Mouse (Mus musculus): ENCODE data around the gene Insyn1. TPM values are rescaled to one million over a fixed set of nuclear protein-coding genes. Genes with fewer than 3 reads are reported as not detected.

Insyn1 gene
- polyA plus RNA-seq, 1 experiment from 2014 or later = 0.19 TPM

- WGBS (ENCODE audit: insufficient replicate concordance) = 40% methylated on average over 2 of the region's 2 CpGs
Observed at GRCm38 (mm10) chr9:58490391-58490790, 2.0 kb downstream of the Insyn1 start.

GRCm38 (mm10) chr9:58495035-58495434 is 6.6 kb downstream of the Insyn1 start:
- H3K27ac ChIP-seq = no peak overlapping the region
- H3K27me3 ChIP-seq (replicated peaks) = peaks cover 35% of the 10 kb centered on the region
- no peak for ATAC-seq
- no peaks in the 10 kb centered on the region for H3K36me3 ChIP-seq
- no peak overlapping the region for H3K4me2 ChIP-seq
- H3K9ac ChIP-seq = no peak overlapping the region
- H3K9me3 ChIP-seq (replicated peaks) = no peaks in the 10 kb centered on the region
- WGBS (ENCODE audit: insufficient replicate concordance) = 56% methylated on average over 2 of the region's 2 CpGs
- no peaks in the 10 kb centered on the region for H3K4me1 ChIP-seq
- no peak overlapping the region for H3K4me3 ChIP-seq

More at GRCm38 (mm10) chr9:58490391-58490790, 2.0 kb downstream of the Insyn1 start:
- Histone ChIP-seq H3K36me3 (no peaks in the 10 kb centered on the region), H3K9me3 (replicated peaks) (no peaks in the 10 kb centered on the region), H3K9ac (no peak overlapping the region), H3K27ac (no peak overlapping the region), H3K4me1 (peaks cover 8% of the 10 kb centered on the region; the same call in 1 of the 2 replicates), H3K4me2 (no peak overlapping the region), H3K27me3 (replicated peaks) (peaks cover 75% of the 10 kb centered on the region), H3K4me3 (no peak overlapping the region)
- no peak for ATAC-seq

- Histone ChIP-seq H3K4me3 (no peak overlapping the region), H3K36me3 (no peaks in the 10 kb centered on the region), H3K4me1 (no peaks in the 10 kb centered on the region), H3K27ac (no peak overlapping the region), H3K9ac (no peak overlapping the region), H3K9me3 (replicated peaks) (no peaks in the 10 kb centered on the region), H3K4me2 (no peak overlapping the region), H3K27me3 (replicated peaks) (peaks cover 19% of the 10 kb centered on the region)
- ATAC-seq = no peak
- WGBS (ENCODE audit: insufficient replicate concordance) = 21% methylated on average over 4 of the region's 4 CpGs
Observed at GRCm38 (mm10) chr9:58496470-58497182, 8.2 kb downstream of the Insyn1 start.

GRCm38 (mm10) chr9:58497942-58498341 is 9.5 kb downstream of the Insyn1 start:
- peaks cover 6% of the 10 kb centered on the region; the same call in 1 of the 2 replicates for H3K27me3 ChIP-seq (replicated peaks)
- no peak overlapping the region for H3K4me3 ChIP-seq
- H3K9ac ChIP-seq = no peak overlapping the region
- 53% methylated on average over 4 of the region's 4 CpGs for WGBS (ENCODE audit: insufficient replicate concordance)
- no peaks in the 10 kb centered on the region for H3K9me3 ChIP-seq (replicated peaks)
- no peak overlapping the region for H3K4me2 ChIP-seq
- no peak overlapping the region for H3K27ac ChIP-seq
- H3K4me1 ChIP-seq = no peaks in the 10 kb centered on the region
- no peaks in the 10 kb centered on the region for H3K36me3 ChIP-seq
- no peak for ATAC-seq

- ATAC-seq = no peak
- Histone ChIP-seq H3K4me2 (no peak overlapping the region), H3K36me3 (no peaks in the 10 kb centered on the region), H3K9ac (no peak overlapping the region), H3K9me3 (replicated peaks) (no peaks in the 10 kb centered on the region), H3K4me1 (no peaks in the 10 kb centered on the region), H3K27ac (no peak overlapping the region), H3K27me3 (replicated peaks) (peaks cover 3% of the 10 kb centered on the region; the same call in 1 of the 2 replicates), H3K4me3 (no peak overlapping the region)
- 66% methylated on average over 5 of the region's 5 CpGs for WGBS (ENCODE audit: insufficient replicate concordance)
Observed at GRCm38 (mm10) chr9:58500946-58501345, 12.5 kb downstream of the Insyn1 start.

- ATAC-seq = no peak
- Histone ChIP-seq H3K36me3 (no peaks in the 10 kb centered on the region), H3K27me3 (replicated peaks) (0 out of 2 replicates have a peak, but pooled peaks cover 7% of the 10 kb centered on the region), H3K9me3 (replicated peaks) (no peaks in the 10 kb centered on the region), H3K4me2 (no peak overlapping the region), H3K4me3 (no peak overlapping the region), H3K27ac (no peak overlapping the region), H3K4me1 (no peaks in the 10 kb centered on the region), H3K9ac (no peak overlapping the region)
- WGBS (ENCODE audit: insufficient replicate concordance) = 41% methylated on average over 8 of the region's 8 CpGs
Observed at GRCm38 (mm10) chr9:58507216-58508005, 19.0 kb downstream of the Insyn1 start.

- Histone ChIP-seq H3K36me3 (no peaks in the 10 kb centered on the region), H3K27ac (no peak overlapping the region), H3K4me3 (no peak overlapping the region), H3K9ac (no peak overlapping the region), H3K27me3 (replicated peaks) (peaks cover 11% of the 10 kb centered on the region; the same call in 1 of the 2 replicates), H3K9me3 (replicated peaks) (no peaks in the 10 kb centered on the region), H3K4me2 (no peak overlapping the region), H3K4me1 (no peaks in the 10 kb centered on the region)
- 60% methylated on average over 5 of the region's 5 CpGs for WGBS (ENCODE audit: insufficient replicate concordance)
- ATAC-seq = no peak
Observed at GRCm38 (mm10) chr9:58510452-58510851, 22.0 kb downstream of the Insyn1 start.

- Histone ChIP-seq H3K27me3 (replicated peaks) (peaks cover 8% of the 10 kb centered on the region; the same call in 1 of the 2 replicates), H3K4me3 (no peak overlapping the region), H3K9ac (no peak overlapping the region), H3K36me3 (no peaks in the 10 kb centered on the region), H3K4me1 (no peaks in the 10 kb centered on the region), H3K27ac (no peak overlapping the region), H3K9me3 (replicated peaks) (no peaks in the 10 kb centered on the region), H3K4me2 (no peak overlapping the region)
- ATAC-seq = no peak
- 62% methylated on average over 5 of the region's 5 CpGs for WGBS (ENCODE audit: insufficient replicate concordance)
Observed at GRCm38 (mm10) chr9:58513749-58514148, 25.3 kb downstream of the Insyn1 start.

GRCm38 (mm10) chr9:58516480-58516879 is 28.1 kb downstream of the Insyn1 start:
- H3K4me3 ChIP-seq = no peak overlapping the region
- no peaks in the 10 kb centered on the region for H3K9me3 ChIP-seq (replicated peaks)
- H3K36me3 ChIP-seq = no peaks in the 10 kb centered on the region
- H3K9ac ChIP-seq = no peak overlapping the region
- H3K27ac ChIP-seq = no peak overlapping the region
- H3K27me3 ChIP-seq (replicated peaks) = peaks cover 6% of the 10 kb centered on the region; the same call in 1 of the 2 replicates
- H3K4me2 ChIP-seq = no peak overlapping the region
- WGBS (ENCODE audit: insufficient replicate concordance) = 66% methylated on average over 3 of the region's 3 CpGs
- ATAC-seq = no peak
- no peaks in the 10 kb centered on the region for H3K4me1 ChIP-seq

GRCm38 (mm10) chr9:58517866-58518750 is 29.7 kb downstream of the Insyn1 start:
- Histone ChIP-seq H3K4me3 (no peak overlapping the region), H3K4me1 (no peaks in the 10 kb centered on the region), H3K27ac (no peak overlapping the region), H3K9ac (no peak overlapping the region), H3K27me3 (replicated peaks) (peaks cover 5% of the 10 kb centered on the region; the same call in 1 of the 2 replicates), H3K36me3 (no peaks in the 10 kb centered on the region), H3K9me3 (replicated peaks) (no peaks in the 10 kb centered on the region), H3K4me2 (no peak overlapping the region)
- no peak for ATAC-seq
- 22% methylated on average over 9 of the region's 9 CpGs for WGBS (ENCODE audit: insufficient replicate concordance)

- Histone ChIP-seq H3K4me2 (no peak overlapping the region), H3K4me1 (no peaks in the 10 kb centered on the region), H3K9me3 (replicated peaks) (no peaks in the 10 kb centered on the region), H3K27me3 (replicated peaks) (no peaks in the 10 kb centered on the region), H3K36me3 (no peaks in the 10 kb centered on the region), H3K9ac (no peak overlapping the region), H3K27ac (no peak overlapping the region), H3K4me3 (no peak overlapping the region)
- WGBS (ENCODE audit: insufficient replicate concordance) = 67% methylated on average over 3 of the region's 3 CpGs
- ATAC-seq = no peak
Observed at GRCm38 (mm10) chr9:58519953-58520352, 31.6 kb downstream of the Insyn1 start.
